Mouse (Mus musculus) cerebellum, adult (tissue): Measurements from ENCODE around the gene Cd274.
"Not testable (repeated sequence)": the region's sequence is repeated elsewhere in the genome, so short reads cannot be mapped to it uniquely, and the experiment has no call there.

Source experiments
- ATAC-seq: cut with Nextera tagmentation; 2 replicates; pipeline ENCODE4 v1.9.2; 2017; ENCODE audit warnings: mild to moderate bottlenecking, moderate library complexity, mixed read lengths; ENCODE audit not compliant: insufficient number of reproducible peaks, low FRiP score, low TSS enrichment

Gene Cd274

DNA sequence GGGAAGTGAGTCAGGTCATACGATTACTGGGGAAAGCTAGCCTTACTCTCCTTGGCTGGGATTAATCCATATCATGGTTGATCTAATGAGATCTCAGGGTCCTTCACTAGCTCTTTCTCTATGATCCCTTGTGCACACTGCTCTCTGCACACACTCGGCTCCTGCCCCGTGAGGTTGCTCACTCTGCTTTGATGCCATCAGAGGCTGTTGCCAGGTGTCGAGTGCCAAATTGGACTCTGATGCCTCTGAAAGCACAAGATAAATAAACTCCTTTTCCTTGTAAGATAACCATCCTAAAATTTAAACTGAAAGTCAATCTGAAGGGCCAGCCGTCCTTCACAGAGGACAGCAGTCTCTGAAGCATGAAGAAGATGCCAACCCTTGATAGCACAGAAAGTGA lies 23.2 kb downstream of the Cd274 start:
- no peak for ATAC-seq

GRCm38 (mm10) chr19:29391279-29391678 lies 24.0 kb downstream of the Cd274 start:
- ATAC-seq, result no peak

DNA sequence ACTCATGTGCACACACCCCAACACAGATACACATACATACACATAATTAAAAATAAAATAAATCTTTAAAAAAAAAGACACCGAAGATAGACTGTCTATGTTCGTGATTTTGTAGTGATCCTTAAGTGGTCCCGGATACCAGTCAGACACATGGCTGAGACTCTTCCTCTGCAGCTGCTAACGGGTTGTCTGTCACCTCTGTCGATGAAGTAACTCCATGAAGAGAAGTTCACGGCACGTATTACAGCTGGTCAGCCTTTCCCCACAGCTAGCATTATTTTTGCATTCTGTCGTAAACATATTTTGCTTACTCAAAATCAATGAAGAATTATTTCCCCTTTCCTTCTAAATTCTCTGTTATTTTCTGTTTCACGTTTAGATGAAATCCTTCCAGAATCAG lies 26.1 kb downstream of the Cd274 start:
- ATAC-seq, result no peak

DNA sequence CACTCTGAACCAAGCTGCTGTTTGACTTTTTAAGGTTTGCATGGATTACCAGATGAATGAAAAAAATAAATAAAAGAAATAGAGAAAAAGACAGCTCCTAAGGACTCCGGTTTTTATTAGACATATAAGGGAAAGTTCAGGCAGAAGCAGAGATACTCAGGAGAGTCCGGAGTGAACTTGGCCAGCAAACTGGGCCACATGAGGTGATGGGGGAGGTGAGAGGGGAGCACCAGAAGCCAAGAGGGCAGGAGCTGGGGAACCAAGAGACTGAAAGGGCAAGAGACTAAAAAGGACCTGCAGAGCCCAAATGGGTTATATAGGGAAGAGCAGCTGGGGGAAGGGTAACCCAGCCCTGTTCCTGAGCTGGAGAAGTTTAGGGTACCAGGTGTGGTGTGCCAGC lies 27.5 kb downstream of the Cd274 start:
- ATAC-seq, result no peak

DNA sequence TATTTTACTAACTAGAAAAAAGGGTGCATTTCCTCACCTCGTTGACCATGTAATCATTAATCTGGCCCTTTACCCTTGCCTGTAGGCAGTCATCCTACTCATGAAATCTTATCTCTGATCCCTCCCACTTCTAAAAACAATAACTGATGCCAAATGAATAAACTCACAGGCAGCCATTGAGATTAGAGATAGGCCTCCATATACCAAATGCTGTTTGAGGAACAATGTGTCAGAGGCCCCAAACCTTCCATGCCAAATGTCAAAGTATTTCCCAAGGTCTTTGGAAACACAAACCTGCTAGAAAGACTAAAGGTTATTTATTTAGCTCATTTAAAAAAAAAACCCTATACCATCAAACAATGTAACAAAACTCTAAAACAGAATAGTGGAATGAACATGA lies 29.1 kb downstream of the Cd274 start:
- no peak for ATAC-seq

DNA sequence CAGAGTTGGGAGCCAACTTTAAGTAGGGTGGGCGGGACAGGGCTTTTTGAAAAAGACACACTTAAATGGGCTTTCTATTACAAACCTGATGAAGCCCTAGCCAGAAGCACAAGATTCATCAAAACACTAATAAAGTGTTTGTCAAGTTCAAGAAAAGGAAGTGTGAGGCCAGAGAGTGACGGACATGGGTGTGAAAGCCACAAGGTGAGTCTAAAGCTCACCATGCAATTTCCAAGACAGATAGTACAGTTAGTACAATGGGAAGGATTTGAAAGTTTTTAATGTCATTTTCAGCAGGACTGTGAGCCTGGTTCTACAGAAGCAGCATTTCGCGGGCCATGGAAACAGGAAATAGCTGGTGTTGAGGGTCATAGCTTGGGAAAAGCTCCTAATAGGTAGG lies 32.5 kb downstream of the Cd274 start:
- no peak for ATAC-seq

GRCm38 (mm10) chr19:29400466-29400865 lies 33.2 kb downstream of the Cd274 start:
- ATAC-seq, result no peak

DNA sequence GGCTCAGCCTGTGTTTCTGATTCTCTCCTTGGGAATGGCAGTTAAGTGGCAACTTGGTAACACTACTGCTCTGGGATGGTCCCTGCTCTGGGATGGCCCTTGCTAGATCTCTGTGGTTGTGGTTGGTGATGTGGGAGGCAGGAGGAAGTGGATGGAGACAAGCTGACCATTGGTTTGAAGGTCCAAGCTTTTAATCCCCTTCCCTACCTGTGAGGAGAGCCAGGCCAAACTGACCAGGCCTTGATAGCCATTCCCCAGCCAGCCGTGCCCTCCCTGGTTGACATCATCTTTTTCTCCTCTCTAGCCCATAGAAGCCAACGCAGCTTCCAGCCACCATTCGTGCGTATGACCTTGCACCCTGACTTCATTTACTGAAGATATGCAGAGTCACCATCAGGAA lies 35.4 kb downstream of the Cd274 start:
- ATAC-seq, result no peak

- ATAC-seq, result no peak
Measured at GRCm38 (mm10) chr19:29403251-29403650, 36.0 kb downstream of the Cd274 start.

DNA sequence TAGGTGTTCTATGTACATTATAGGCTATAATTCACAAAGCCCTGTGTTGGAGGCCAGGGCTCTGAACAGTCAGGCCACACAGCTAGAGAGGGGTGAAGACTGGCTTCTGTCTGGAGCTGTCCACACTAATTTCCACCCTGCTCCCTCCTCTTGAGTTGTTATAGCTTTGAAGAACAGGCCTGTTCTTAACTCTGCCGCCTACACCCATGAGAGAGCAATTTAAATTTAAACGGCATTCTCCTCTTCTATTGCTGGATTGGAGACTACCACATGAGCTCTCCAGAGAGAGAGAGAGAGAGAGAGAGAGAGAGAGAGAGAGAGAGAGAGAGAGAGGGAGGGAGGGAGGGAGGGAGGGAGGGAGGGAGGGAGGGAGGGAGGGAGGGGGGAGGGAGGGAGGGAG lies 38.1 kb downstream of the Cd274 start:
- ATAC-seq, result no peak

GRCm38 (mm10) chr19:29406042-29407017 lies 39.1 kb downstream of the Cd274 start:
- ATAC-seq, result no peak

DNA sequence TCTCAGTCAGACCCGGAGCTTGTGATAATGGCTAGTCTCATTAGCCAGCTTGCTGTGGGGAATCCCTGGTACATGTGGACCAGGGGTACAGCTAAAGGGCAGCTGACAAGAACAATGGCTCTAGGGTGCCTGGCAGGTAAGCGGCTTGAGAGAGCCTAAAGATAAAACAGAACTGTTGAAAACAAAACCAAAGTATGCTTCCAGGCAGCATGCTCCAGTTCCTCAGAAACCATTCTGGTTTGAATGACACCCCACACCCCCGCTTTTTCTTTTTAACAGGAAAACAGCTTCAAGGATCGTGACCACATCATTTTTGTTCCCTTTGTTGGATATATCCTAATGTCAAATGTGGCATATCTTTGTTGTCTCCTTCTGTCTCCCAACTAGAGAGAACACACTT lies 43.4 kb downstream of the Cd274 start, which contains the start of gene Pdcd1lg2:
TSS of gene Pdcd1lg2 (plus strand) at position 301 of the 400 bp plus-strand sequence.
- ATAC-seq, result no peak

GRCm38 (mm10) chr19:29412476-29413420 lies 45.5 kb downstream of the Cd274 start:
- no peak for ATAC-seq

GRCm38 (mm10) chr19:29414513-29414912 lies 47.3 kb downstream of the Cd274 start:
- no peak for ATAC-seq

GRCm38 (mm10) chr19:29414917-29415316 lies 47.7 kb downstream of the Cd274 start:
- ATAC-seq, result not testable (repeated sequence)

DNA sequence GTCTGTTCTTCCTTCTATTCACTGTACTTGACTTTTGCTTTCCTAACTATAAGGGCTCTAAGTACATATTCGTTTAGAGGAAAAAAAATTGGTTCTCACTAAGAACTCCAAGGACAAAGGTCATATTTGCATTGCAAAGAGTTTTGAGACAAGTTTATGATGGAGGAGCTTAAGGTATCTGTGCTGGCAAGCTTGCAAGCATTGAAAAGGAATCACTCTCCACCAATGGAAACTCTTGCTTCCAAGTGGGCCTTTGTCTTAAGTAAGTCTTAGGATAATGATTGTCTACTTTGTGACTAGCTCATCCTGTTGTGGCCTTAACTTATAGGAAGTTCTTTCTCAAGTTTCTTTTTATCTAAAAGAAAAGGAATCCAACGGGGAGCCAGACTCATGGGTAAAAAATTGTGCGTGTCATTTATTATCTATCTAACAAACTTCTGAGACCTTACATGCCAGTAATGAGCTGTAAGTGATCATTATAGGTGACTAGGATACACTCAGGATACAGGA lies 49.2 kb downstream of the Cd274 start:
- no peak for ATAC-seq

DNA sequence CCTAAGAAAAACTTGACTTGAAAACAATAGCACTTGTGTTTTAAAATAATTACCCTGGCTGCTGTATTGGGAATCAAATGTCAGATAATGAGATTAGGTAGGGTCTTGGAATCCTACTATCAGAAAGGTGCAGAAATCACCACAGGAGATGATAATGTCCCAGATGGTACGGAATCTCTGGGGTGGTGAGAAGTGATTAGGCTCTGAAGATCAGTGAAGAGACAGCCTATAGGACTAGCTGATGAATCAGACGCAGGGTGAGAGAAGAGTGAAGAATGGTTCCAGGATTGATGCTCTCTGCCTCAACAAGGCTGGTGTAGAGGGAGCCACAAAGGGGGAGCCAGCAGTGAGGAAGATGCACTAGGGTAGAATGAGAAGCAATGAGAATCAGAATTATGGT lies 49.9 kb downstream of the Cd274 start:
- no peak for ATAC-seq

DNA sequence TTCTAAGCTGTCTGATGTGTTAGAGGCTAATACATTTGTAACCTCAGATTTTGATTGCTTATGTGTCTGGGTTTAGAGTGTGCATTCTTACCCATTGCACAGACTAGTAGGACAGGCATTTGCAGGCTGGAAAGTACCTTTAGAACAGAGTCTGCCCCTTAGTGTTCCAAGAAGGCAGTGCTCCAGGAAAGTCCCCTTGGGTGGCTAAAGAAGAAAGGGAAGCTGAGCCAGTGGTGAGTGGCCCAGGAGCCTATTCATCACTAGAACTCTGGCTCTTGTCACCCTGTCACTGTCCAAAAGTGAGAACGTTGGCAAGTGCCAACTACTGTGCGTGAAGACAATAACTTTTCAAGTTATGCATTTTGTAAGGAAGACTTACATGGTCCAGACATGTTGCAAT lies 50.6 kb downstream of the Cd274 start:
- no peak for ATAC-seq

GRCm38 (mm10) chr19:29418661-29419115 lies 51.4 kb downstream of the Cd274 start:
- ATAC-seq, result no peak

DNA sequence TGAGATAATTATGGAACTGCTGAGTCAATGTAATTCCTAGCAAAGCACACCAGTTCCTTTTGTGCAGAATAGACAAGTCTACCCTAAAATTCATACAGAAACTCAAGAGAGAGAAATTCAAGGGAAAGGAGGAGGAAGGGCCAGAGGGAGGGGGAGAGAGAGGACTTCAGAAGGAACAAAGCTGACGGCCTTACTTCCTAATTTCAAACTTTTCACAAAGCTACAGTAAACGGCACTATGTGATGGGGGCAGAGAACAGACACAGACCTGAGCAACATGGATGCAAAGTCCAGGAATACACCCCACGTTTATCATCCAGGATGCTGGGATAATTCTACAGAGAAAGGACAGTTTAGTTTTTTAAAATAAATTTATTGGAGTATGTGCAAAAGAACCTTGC lies 52.3 kb downstream of the Cd274 start:
- no peak for ATAC-seq

GRCm38 (mm10) chr19:29419946-29420345 lies 52.7 kb downstream of the Cd274 start:
- ATAC-seq, result no peak
